Mouse (Mus musculus) lung, adult 2 months (tissue): ENCODE results near the gene Manbal.

Source experiments
- CTCF ChIP-seq: fragments of 200-500 bp; IDR thresholded peaks from 2 replicates; pipeline ENCODE4 v1.5.1; 2011; ENCODE audit warnings: mild to moderate bottlenecking, low read length, control low read depth; ENCODE audit not compliant: insufficient read depth
- POLR2A ChIP-seq: fragments of 200-500 bp; IDR thresholded peaks from 2 replicates; pipeline ENCODE4 v1.6.1; 2011; ENCODE audit warnings: low read depth, mild to moderate bottlenecking, control low read depth, low read length, borderline replicate concordance; ENCODE audit errors: extremely low read depth

DNA sequence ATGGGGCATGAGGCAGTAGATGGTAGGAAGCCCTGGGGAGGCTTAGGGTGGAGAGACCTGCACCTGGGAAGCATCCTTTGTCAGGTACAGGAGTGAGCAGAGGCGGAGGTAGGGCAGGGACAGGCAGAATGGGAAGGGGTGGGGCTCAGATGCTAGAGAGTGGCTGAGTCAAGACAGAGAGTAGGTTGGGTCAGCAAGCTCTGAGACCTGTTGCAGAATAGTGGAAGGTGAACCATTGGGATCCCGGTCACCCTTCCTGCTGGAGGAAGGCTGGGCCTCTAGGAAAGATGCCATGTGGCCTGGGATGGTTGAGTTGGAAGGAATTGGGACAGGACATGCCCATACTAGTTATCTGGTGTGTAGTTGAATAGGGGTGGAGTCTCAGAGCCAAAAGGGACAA is 24.9 kb downstream of the Manbal start:
- TF ChIP-seq CTCF (no peak), POLR2A (no peak)
